Mouse (Mus musculus) liver, embryonic 12.5 days (tissue): ENCODE results near the gene Cracr2b. TPM values are rescaled to one million over a fixed set of nuclear protein-coding genes. Genes with fewer than 3 reads are reported as not detected.

Source experiments
- ATAC-seq: fragments of 200-750 bp; cut with Nextera tagmentation; 2 replicates; pipeline ENCODE4 v1.8.0; 2017; ENCODE audit warnings: moderate number of reproducible peaks, mild to moderate bottlenecking, moderate library complexity
- H3K27ac ChIP-seq: fragments of 300-500 bp; sonication (generic); 2 replicates; pipeline ENCODE4 v1.5.1; 2016; ENCODE audit warnings: mild to moderate bottlenecking
- H3K27me3 ChIP-seq: fragments of 300-500 bp; sonication (generic); replicated peaks from 2 replicates; pipeline ENCODE4 v1.6.1; 2016; ENCODE audit warnings: mild to moderate bottlenecking, moderate library complexity
- H3K36me3 ChIP-seq: fragments of 300-500 bp; sonication (generic); 2 replicates; pipeline ENCODE4 v1.6.1; 2016; ENCODE audit warnings: mild to moderate bottlenecking, moderate library complexity
- H3K4me1 ChIP-seq: fragments of 300-500 bp; sonication (generic); 2 replicates; pipeline ENCODE4 v1.6.1; 2016
- H3K4me2 ChIP-seq: fragments of 300-500 bp; sonication (generic); 2 replicates; pipeline ENCODE4 v1.6.1; 2016; ENCODE audit warnings: mild to moderate bottlenecking, moderate library complexity
- H3K4me3 ChIP-seq: fragments of 300-500 bp; sonication (generic); 2 replicates; pipeline ENCODE4 v1.5.1; 2016; ENCODE audit warnings: mild to moderate bottlenecking, moderate library complexity
- H3K9ac ChIP-seq: fragments of 300-500 bp; sonication (generic); 2 replicates; pipeline ENCODE4 v1.6.1; 2016; ENCODE audit warnings: mild to moderate bottlenecking, moderate library complexity
- H3K9me3 ChIP-seq: fragments of 300-500 bp; sonication (generic); replicated peaks from 2 replicates; pipeline ENCODE4 v1.6.1; 2016; ENCODE audit warnings: mild to moderate bottlenecking, moderate library complexity
- WGBS: fragments of 180-500 bp; shearing (Covaris S2); methylation state at CpG from one replicate; pipeline ENCODE4 v1.1.7; 2016; ENCODE audit not compliant: insufficient replicate concordance; 5-methylcytosine and 5-hydroxymethylcytosine counted together
- polyA plus RNA-seq: library from polyadenylated mRNA; unstranded; fragments of >200 nt; fragmentation: Nextera tagmentation; extraction: Ambion mirVana; gene quantifications from 2 replicates; pipeline ENCODE4 v1.2.1, GENCODE M21; 2016

Cracr2b gene
- polyA plus RNA-seq, 1 experiment from 2014 or later = 5.8 TPM

DNA sequence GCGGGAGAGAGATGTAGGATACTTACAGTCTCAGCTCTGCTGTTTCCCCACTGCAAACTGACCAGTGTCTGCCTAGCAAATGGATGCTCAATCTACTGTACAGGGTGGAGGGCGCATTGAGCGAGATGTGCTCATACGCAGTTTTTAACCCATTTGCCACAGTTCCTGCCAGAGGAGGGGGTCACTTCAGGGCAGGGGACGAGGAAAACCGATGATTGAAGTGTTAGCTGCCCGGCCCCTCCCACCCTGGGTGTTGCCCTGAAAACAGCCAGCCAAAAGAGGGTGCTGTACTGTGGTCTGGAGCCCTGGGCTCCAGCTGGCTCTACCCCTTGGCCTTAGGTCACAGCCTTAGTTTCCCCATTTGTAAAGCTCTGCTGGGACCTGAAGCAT lies 16.1 kb downstream of the Cracr2b start:
- Histone ChIP-seq H3K36me3 (peaks cover 14% of the 10 kb centered on the region), H3K4me2 (peak overlapping the region; percentile 98), H3K27ac (peak overlapping the region; percentile 89), H3K9me3 (no peaks in the 10 kb centered on the region), H3K4me1 (peaks cover 78% of the 10 kb centered on the region), H3K9ac (peak overlapping the region; percentile 84; the same call in 1 of the 2 replicates), H3K4me3 (peak overlapping the region; percentile 77), H3K27me3 (peaks cover 12% of the 10 kb centered on the region)
- 5% methylated on average over 7 of the region's 7 CpGs for WGBS
- 0 out of 2 replicates have a peak, but pooled peaks have one; percentile 6 for ATAC-seq

DNA sequence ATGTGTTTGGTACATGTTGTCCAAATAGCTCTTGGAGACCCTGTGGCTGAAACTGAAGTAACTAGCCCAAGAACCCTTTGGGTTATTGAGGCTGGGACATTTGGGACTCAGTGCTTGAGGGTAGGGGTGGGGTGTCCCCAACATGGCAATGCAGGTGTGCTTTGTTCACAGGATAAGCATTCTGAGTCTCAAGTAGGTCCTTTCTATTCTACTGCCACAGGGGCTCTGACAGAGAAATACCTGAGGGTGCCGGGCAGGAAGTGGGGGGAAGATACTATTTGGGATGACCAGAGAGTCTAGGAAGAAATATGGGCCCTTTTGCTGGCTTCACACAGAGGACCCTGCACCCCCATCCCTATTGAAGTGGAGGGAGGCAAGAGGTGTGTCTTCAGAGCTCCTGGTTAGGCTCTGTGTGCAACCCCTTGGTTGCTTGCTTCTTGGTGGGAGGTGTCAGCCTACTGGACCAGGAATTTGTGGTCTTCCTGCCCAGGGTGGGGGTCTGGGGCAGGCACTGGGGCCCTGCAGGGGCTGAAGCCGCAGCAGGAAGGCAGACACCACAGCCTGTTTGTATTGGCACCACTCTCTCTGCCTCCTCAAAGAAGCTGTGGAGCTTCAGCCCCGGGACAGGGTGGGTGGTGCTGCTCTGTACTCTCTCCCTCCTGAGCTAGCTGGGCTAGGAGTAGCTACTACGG lies 16.8 kb downstream of the Cracr2b start:
- H3K4me1 ChIP-seq = peaks cover 79% of the 10 kb centered on the region
- H3K9ac ChIP-seq = no peak overlapping the region; the same call in 1 of the 2 replicates
- H3K4me3 ChIP-seq = peak overlapping the region; percentile 77; the same call in 1 of the 2 replicates
- ATAC-seq = no peak
- 21% methylated on average over 4 of the region's 4 CpGs for whole genome bisulfite sequencing
- H3K4me2 ChIP-seq = peak overlapping the region; percentile 98
- H3K36me3 ChIP-seq = peaks cover 6% of the 10 kb centered on the region
- H3K27ac ChIP-seq = peak overlapping the region; percentile 89
- no peaks in the 10 kb centered on the region for H3K9me3 ChIP-seq
- peaks cover 20% of the 10 kb centered on the region for H3K27me3 ChIP-seq

DNA sequence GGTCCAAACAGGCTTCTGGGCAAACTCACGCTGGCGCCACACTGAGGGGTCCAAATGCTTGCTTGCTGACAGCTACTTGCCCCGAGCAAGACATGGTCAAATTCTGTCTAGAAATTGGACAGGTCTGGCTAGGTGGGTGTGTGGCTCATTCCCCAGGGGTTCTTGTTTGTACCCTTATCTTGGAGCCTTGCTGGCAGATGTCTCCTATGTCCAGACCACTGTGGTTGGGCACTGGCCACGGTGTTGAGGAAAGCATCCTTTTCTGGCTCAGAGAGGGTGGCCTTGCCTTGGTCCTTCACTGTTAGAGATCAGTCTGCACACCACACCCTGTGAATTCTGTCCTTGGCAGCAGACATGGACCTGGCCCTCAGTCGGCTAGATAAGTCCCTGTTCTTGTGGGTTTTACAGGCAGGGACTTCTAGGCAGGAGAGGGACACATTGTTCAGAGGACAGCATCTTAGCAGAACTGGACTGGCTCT lies 17.4 kb downstream of the Cracr2b start:
- Histone ChIP-seq H3K4me2 (peak overlapping the region; percentile 98), H3K36me3 (peaks cover 4% of the 10 kb centered on the region; the same call in 1 of the 2 replicates), H3K27ac (peak overlapping the region; percentile 89), H3K27me3 (peaks cover 25% of the 10 kb centered on the region), H3K9ac (no peak overlapping the region), H3K4me3 (no peak overlapping the region), H3K4me1 (peaks cover 77% of the 10 kb centered on the region), H3K9me3 (no peaks in the 10 kb centered on the region)
- ATAC-seq = no peak
- WGBS = 28% methylated on average over 5 of the region's 5 CpGs

DNA sequence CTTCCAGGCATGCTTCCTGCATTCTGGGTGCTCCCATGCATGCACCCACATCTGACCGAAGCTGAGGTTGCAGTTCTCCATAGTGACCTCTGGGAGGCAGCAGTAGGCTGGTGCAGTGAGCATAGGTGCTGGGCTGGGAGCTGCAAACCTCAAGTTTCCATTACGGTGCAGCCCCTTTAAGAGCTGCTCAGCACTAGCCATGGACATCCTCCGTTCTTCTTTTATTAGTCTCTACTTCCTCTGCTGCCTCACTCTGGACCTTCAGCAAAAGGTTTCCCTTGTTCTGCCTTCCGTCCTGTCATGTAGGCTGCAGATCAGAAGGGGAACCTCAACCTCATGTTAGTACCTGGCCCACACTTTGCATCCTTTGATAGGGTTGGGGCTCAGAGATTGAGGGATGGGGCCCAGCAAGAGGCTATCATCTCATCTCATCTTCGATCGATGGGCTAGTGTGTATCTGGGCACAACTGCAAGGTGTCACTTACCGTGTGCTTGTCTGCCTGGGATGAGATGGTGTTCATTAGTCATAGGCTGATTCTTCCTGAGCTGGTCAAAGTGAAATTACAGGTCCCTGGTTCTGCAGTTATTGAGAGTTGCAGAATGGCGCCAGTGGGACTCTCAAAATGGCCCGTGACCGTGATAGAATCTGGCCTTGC lies 20.1 kb downstream of the Cracr2b start:
- peaks cover 31% of the 10 kb centered on the region for H3K27me3 ChIP-seq
- H3K4me2 ChIP-seq = peak overlapping the region; percentile 90
- peaks cover 58% of the 10 kb centered on the region for H3K4me1 ChIP-seq
- H3K4me3 ChIP-seq = no peak overlapping the region
- no peaks in the 10 kb centered on the region for H3K9me3 ChIP-seq
- WGBS = 11% methylated on average over 10 of the region's 10 CpGs
- ATAC-seq = peak; percentile 56
- H3K36me3 ChIP-seq = peaks cover 16% of the 10 kb centered on the region; the same call in 1 of the 2 replicates
- H3K27ac ChIP-seq = no peak overlapping the region
- no peak overlapping the region for H3K9ac ChIP-seq

DNA sequence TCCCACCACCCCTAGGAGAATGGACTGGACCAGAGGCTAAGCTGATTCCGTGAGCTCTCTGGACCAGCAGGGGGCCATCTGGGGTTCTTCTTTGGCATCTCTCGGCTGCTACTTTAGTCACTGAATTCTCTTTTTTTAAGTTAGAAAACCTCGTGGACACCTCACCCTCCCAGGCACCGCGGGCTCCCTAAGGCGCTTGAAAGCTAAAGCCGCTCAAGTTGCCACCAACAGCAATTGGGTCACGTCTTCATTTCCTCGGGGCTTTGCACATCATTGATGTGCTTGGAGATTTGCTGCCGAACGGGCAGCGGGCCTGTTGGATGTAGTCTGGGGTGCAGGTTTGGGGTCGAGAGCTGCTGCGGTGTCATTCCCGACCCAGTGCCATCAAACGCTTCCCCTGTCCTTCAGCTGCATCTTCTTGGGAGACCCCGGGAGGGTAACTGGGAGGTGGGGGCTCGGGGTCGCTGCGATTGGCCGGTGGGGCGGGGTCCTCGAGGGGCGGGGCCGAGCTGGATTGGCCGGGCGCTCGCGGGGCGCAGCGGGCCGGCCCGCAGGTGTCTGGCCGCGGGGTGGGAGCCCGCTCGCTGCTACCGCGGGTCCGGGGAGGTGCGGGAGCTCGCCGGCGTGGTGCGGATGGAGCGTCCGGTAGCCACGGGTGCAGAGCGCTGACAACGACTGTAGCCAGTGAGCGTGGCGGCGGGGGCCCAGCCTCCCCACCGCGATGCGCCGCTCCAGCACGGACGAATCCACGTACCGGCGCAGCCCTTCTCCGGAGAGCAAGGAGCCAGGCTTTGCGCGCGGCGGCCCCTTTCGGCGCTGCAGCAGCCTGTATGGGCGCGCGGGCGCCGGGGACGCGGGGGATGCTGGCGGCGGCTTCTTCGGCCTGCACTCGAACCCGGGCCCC lies 20.9 kb downstream of the Cracr2b start:
- no peak for ATAC-seq

DNA sequence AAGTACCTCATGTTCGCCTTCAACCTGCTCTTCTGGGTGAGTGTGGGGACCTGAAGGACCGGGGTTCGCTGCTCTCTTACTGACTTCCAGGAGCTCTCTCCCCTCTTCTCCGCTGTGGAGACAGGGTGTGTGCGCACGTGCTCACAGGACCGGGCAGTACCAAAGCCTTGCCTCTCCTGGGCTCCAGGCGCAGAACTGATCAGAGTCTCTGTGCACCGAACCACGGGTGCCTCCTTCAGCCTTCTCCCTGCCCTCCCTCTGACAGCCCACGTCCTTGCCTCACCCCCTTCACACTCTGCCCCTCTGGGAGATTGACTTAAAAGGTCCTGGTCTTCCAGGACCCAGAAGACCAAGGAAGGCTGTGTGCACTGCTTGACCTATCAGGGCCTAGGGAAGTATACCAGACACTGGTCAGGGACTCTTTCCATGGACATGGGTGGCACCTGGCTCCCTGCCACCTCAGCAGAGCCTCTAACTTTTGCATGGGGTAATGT lies 21.7 kb downstream of the Cracr2b start:
- Histone ChIP-seq H3K9me3 (no peaks in the 10 kb centered on the region), H3K4me3 (peak overlapping the region; percentile 55), H3K36me3 (peaks cover 25% of the 10 kb centered on the region), H3K27me3 (peaks cover 31% of the 10 kb centered on the region), H3K4me2 (peak overlapping the region; percentile 90), H3K4me1 (peaks cover 42% of the 10 kb centered on the region), H3K9ac (peak overlapping the region; percentile 62), H3K27ac (no peak overlapping the region)
- 0 out of 2 replicates have a peak, but pooled peaks have one; percentile 3 for ATAC-seq
- 47% methylated on average over 11 of the region's 11 CpGs for WGBS

More for the DNA sequence above, 20.9 kb downstream of the Cracr2b start:
- peak overlapping the region; percentile 62 for H3K9ac ChIP-seq
- H3K9me3 ChIP-seq = no peaks in the 10 kb centered on the region
- peaks cover 31% of the 10 kb centered on the region for H3K27me3 ChIP-seq
- WGBS = 3% methylated on average over 81 of the region's 81 CpGs
- H3K36me3 ChIP-seq = peaks cover 22% of the 10 kb centered on the region
- peak overlapping the region; percentile 90 for H3K4me2 ChIP-seq
- no peak overlapping the region for H3K27ac ChIP-seq
- H3K4me3 ChIP-seq = peak overlapping the region; percentile 55
- peaks cover 50% of the 10 kb centered on the region for H3K4me1 ChIP-seq

DNA sequence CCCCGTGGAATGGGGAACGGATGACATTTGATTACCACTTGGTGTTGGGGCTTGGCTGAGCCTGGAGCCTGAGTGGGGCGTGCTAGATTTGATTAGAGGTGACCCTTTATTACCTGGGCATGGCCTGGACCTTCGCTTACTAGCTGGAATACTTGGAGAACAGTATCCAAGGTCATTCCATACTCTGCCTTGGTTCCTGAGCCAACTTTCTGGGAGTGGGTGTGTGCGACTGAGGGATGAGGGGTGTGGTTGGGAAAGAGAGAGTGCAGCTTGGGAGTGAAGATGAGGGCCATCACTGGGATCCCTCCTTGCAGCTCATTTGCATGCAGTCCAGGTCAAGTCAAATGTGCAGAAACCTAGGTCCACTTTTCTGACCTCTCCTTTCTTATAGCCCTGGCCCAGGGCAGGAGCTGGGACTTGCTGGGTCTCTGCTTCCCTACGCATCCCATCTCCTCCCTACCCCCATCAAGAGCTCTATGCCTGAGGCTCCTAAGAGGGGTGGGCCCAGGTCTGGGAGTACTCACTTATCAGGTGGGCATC lies 22.3 kb downstream of the Cracr2b start:
- WGBS = 73% methylated on average over 6 of the region's 6 CpGs
- Histone ChIP-seq H3K4me2 (no peak overlapping the region; the same call in 1 of the 2 replicates), H3K9me3 (no peaks in the 10 kb centered on the region), H3K36me3 (peaks cover 30% of the 10 kb centered on the region), H3K27me3 (peaks cover 31% of the 10 kb centered on the region), H3K27ac (no peak overlapping the region), H3K4me3 (no peak overlapping the region), H3K4me1 (peaks cover 36% of the 10 kb centered on the region), H3K9ac (no peak overlapping the region)
- no peak for ATAC-seq

DNA sequence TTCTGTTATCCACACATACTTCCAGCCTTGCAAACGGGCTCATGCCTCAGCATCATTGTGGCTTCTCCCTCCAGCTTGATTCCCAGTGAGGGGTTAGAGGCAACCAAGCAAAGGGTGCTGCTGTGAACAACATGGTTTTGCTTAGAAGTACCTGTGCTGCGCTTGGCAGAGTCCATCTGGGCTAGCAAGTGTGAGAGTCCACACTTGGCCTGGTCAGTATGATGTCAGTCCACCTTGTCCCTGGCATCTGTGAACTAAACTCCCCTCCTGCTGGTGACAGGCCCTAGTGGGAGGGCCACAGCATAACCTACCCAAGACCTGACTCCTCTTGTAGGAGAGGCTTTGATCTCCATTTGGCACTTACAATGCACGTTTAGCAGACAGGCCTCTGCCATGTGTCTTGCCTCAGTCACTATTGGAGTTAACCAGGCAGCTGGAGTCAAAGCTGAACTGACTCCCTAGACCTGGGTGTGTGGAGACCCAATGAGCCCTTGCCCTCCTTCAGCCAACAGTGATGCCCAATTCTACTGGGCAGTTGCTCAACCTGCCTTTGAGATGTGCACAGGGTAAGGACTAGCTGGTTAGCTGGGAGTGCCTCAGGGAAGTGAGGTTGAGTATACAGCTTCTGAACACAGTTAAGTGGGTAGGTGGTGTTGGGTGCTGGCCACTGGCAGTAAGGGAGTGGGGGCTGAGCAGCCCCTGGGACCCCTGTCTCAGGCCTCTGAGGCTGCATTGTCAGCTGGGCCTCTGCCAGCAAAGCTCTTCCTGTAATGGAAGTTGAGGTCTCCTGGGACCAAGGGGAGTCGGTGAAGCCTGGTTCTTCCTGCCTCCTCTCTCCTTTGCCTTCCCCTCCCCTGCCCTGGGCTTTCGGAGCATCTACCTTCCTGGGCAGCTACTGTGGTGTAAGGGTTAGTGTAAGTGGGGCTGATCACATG lies 23.6 kb downstream of the Cracr2b start:
- Histone ChIP-seq H3K4me2 (no peak overlapping the region), H3K27ac (no peak overlapping the region), H3K4me3 (no peak overlapping the region), H3K27me3 (peaks cover 31% of the 10 kb centered on the region), H3K9me3 (no peaks in the 10 kb centered on the region), H3K4me1 (peaks cover 30% of the 10 kb centered on the region), H3K9ac (no peak overlapping the region), H3K36me3 (peaks cover 28% of the 10 kb centered on the region)
- WGBS = 73% methylated on average over 5 of the region's 5 CpGs
- no peak for ATAC-seq

DNA sequence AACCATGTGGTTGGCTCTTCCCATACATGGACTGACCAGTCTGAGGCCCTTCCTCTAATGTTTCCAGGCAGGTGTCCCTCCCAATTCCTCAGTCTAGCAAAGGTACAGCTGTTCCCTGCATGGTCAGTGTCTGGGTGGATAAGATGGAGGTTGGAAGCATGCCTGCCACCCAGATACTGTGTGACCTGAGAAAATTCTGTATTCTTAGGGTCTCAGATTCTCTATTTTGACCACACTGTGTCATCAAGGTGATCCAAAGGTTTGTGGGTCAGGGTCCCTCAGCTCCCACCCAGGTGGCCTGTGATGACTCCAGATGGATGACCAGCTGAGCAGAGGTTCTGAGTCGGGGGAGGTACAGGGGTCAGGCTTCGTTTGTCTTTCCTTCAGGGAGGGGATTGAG lies 24.3 kb downstream of the Cracr2b start:
- no peak overlapping the region for H3K4me2 ChIP-seq
- peaks cover 34% of the 10 kb centered on the region for H3K36me3 ChIP-seq
- peaks cover 28% of the 10 kb centered on the region for H3K4me1 ChIP-seq
- H3K9me3 ChIP-seq = no peaks in the 10 kb centered on the region
- H3K27me3 ChIP-seq = peaks cover 31% of the 10 kb centered on the region
- no peak overlapping the region for H3K4me3 ChIP-seq
- WGBS = 78% methylated on average over 2 of the region's 2 CpGs
- no peak for ATAC-seq
- no peak overlapping the region for H3K9ac ChIP-seq
- H3K27ac ChIP-seq = no peak overlapping the region

DNA sequence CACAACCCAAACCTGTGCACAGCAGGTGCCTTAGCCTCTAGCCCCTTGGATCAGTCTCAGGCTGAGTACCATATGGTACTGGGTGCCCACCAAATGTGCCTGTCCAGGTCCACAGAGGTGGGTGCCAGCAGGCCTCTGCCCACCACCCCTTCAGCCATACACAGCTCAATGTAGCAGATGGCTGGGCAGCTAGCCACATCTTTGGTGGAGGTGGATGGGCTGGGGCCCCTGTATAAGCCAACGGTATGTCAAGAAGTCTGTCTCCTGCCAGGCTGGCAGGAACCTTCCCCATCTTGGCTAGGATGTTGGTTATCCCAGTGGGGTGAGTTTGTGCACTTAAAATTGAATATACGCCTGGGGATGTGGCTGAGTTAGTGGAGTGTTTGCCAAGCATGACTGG lies 24.7 kb downstream of the Cracr2b start:
- peaks cover 31% of the 10 kb centered on the region for H3K27me3 ChIP-seq
- H3K36me3 ChIP-seq = peaks cover 35% of the 10 kb centered on the region
- no peak overlapping the region for H3K4me3 ChIP-seq
- H3K4me2 ChIP-seq = no peak overlapping the region
- H3K27ac ChIP-seq = no peak overlapping the region
- ATAC-seq = no peak
- no peak overlapping the region for H3K9ac ChIP-seq
- H3K9me3 ChIP-seq = no peaks in the 10 kb centered on the region
- WGBS = 83% methylated on average over 2 of the region's 2 CpGs
- peaks cover 24% of the 10 kb centered on the region for H3K4me1 ChIP-seq
